Mouse (Mus musculus): ENCODE data around the gene Gm28635. TPM values are rescaled to one million over a fixed set of nuclear protein-coding genes. Genes with fewer than 3 reads are reported as not detected.
A peak's percentile ranks its signal among the peaks of the same experiment; 100 is the strongest.

Gm28635 gene
- polyA plus RNA-seq, 1 experiment from 2014 or later, result not detected

GRCm38 (mm10) chr2:84638428-84639220, 39.2 kb downstream of the Gm28635 start:
- in situ Hi-C loops (cut with MboI; ENCODE audit: low pct_unique_long_range_greater_than_20kb), result no loop called here
- no peak for TF ChIP-seq CTCF (IDR thresholded peaks at IDR 0.05)
- no peaks in the 10 kb centered on the region for H3K27me3 ChIP-seq
- DNase-seq (ENCODE audit: low read depth, low spot score), result no peak
- POLR2A ChIA-PET, result interaction anchor here (2.4 kb wide), 1 partner anchor 9 kb away, joined by 9 read pairs; no protein-coding TSS in a partner anchor
- ATAC-seq, result no peak
- CTCF ChIA-PET, result interaction anchor here (1.0 to 1.7 kb wide), 2 partner anchors 9 to 21 kb away, joined by 3 to 6 read pairs; no protein-coding TSS in a partner anchor

GRCm38 (mm10) chr2:84637452-84638165, 40.2 kb downstream of the Gm28635 start:
- TF ChIP-seq CTCF (IDR thresholded peaks at IDR 0.05), result no peak
- ChIA-PET CTCF (interaction anchor here (1.1 kb wide), 1 partner anchor 56 kb away, joined by 3 read pairs; no protein-coding TSS in a partner anchor), POLR2A (interaction anchor here (1.0 to 2.4 kb wide), 2 partner anchors 10 to 12 kb away, joined by 4 to 9 read pairs; partner anchors contain the start of gene Ctnnd1)
- DNase-seq (ENCODE audit: low read depth, low spot score), result no peak
- in situ Hi-C loops (cut with MboI; ENCODE audit: low pct_unique_long_range_greater_than_20kb), result no loop called here
- no peaks in the 10 kb centered on the region for H3K27me3 ChIP-seq
- no peak for ATAC-seq

GRCm38 (mm10) chr2:84636231-84636741, 41.6 kb downstream of the Gm28635 start:
- CTCF ChIA-PET, result interaction anchor here (1.1 to 1.8 kb wide), 5 partner anchors 11 to 54 kb away, joined by 3 to 17 read pairs (median 4); no protein-coding TSS in a partner anchor
- TF ChIP-seq CTCF (IDR thresholded peaks at IDR 0.05), result no peak
- POLR2A ChIA-PET, result interaction anchor here (1.0 kb wide), 1 partner anchor 14 kb away, joined by 4 read pairs; the partner anchor contains the start of gene Ctnnd1
- H3K27me3 ChIP-seq, result no peaks in the 10 kb centered on the region
- DNase-seq (ENCODE audit: low read depth, low spot score), result no peak
- no peak for ATAC-seq
- in situ Hi-C loops (cut with MboI; ENCODE audit: low pct_unique_long_range_greater_than_20kb), result no loop called here

DNA sequence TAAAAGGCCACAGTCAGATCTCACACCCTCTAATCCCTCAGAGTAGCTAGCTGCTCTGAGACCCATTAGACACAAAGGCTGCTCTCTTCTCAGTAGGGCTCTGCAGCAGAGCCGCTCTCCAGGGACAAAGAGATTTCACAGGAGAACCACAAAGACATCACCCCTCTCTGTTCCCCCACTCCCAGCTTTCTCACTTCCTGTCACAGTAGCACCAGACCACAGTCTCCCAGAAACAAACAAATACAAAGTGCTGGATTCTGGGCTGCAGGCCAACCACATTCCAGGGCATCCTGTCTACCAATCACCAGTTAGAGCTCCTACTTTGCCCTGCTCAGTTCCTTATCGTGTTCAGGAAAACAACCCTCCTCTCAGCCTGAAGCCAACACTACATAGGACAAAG, 42.2 kb downstream of the Gm28635 start:
- in situ Hi-C loops (cut with MboI; ENCODE audit: low pct_unique_long_range_greater_than_20kb), result no loop called here
- ChIA-PET CTCF (interaction anchor here (0.8 to 1.8 kb wide), 6 partner anchors 8 to 25 kb away, joined by 3 to 17 read pairs (median 4); no protein-coding TSS in a partner anchor), POLR2A (no interaction called here)

GRCm38 (mm10) chr2:84634934-84635482, 42.8 kb downstream of the Gm28635 start:
- CTCF ChIA-PET, result interaction anchor here (0.8 to 1.8 kb wide), 8 partner anchors 8 to 25 kb away, joined by 3 to 17 read pairs (median 4); no protein-coding TSS in a partner anchor
- ATAC-seq (peak; percentile 26), DNase-seq (ENCODE audit: low read depth, low spot score) (no peak)
- in situ Hi-C loops (cut with MboI; ENCODE audit: low pct_unique_long_range_greater_than_20kb), result no loop called here
- POLR2A ChIA-PET, result no interaction called here
- H3K27me3 ChIP-seq, result no peaks in the 10 kb centered on the region
- TF ChIP-seq CTCF (IDR thresholded peaks at IDR 0.05), result no peak

More for the DNA sequence above, 42.2 kb downstream of the Gm28635 start:
- TF ChIP-seq CTCF (IDR thresholded peaks at IDR 0.05), result no peak
- DNase-seq (ENCODE audit: low read depth, low spot score), result peak; percentile 97
- no peaks in the 10 kb centered on the region for H3K27me3 ChIP-seq
- peak; percentile 96 for ATAC-seq

- POLR2A ChIA-PET, result no interaction called here
- CTCF ChIA-PET, result interaction anchor here (0.8 to 2.6 kb wide), 4 partner anchors 10 to 16 kb away, joined by 3 to 19 read pairs (median 4); no protein-coding TSS in a partner anchor
- ATAC-seq (no peak), DNase-seq (ENCODE audit: low read depth, low spot score) (no peak)
- TF ChIP-seq CTCF (IDR thresholded peaks at IDR 0.05), result no peak
- H3K27me3 ChIP-seq, result no peaks in the 10 kb centered on the region
- in situ Hi-C loops (cut with MboI; ENCODE audit: low pct_unique_long_range_greater_than_20kb), result no loop called here
These were observed 43.8 kb downstream of the Gm28635 start for GRCm38 (mm10) chr2:84634006-84634405.

DNA sequence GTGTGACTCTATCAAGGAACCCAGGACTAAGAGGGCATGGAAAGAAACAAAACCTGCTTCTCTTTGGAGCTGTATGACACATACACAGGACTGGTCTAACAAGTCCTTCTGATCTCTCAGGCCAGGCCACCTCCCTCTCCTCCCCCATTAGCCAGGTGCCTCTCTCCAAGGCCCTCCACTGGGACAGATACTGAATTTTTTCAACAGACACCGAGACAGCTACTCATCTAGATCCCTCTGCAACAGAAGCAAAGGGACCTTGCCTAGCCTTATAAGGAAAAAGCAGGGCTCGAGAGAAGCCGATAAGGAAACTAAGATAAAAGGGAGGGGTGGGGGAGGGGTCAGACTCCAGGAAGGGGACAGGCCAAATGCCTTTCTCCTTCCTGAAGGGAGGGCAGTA, 44.8 kb downstream of the Gm28635 start:
- CTCF ChIA-PET, result interaction anchor here (0.7 to 2.6 kb wide), 4 partner anchors 10 to 23 kb away, joined by 3 to 19 read pairs (median 4); partner anchors contain the start of gene Ctnnd1
- no peak for ATAC-seq
- DNase-seq (ENCODE audit: low read depth, low spot score), result no peak
- H3K27me3 ChIP-seq, result no peaks in the 10 kb centered on the region
- TF ChIP-seq CTCF (IDR thresholded peaks at IDR 0.05), result no peak
- in situ Hi-C loops (cut with MboI; ENCODE audit: low pct_unique_long_range_greater_than_20kb), result no loop called here
- POLR2A ChIA-PET, result interaction anchor here (0.6 to 1.2 kb wide), 3 partner anchors 10 to 79 kb away, joined by 3 to 4 read pairs (median 3); no protein-coding TSS in a partner anchor

- DNase-seq (ENCODE audit: low read depth, low spot score), result no peak
- CTCF ChIA-PET, result interaction anchor here (0.6 to 2.6 kb wide), 7 partner anchors 9 to 46 kb away, joined by 3 to 19 read pairs (median 4); partner anchors contain the start of gene Gm28635
- no peak for TF ChIP-seq CTCF (IDR thresholded peaks at IDR 0.05)
- H3K27me3 ChIP-seq, result no peaks in the 10 kb centered on the region
- no peak for ATAC-seq
- in situ Hi-C loops (cut with MboI; ENCODE audit: low pct_unique_long_range_greater_than_20kb), result no loop called here
- POLR2A ChIA-PET, result interaction anchor here (0.8 to 1.2 kb wide), 2 partner anchors 9 kb away, joined by 3 to 4 read pairs; no protein-coding TSS in a partner anchor
These were observed 45.8 kb downstream of the Gm28635 start for GRCm38 (mm10) chr2:84632001-84632400.

GRCm38 (mm10) chr2:84627036-84627435, 50.8 kb downstream of the Gm28635 start:
- ATAC-seq, result no peak
- DNase-seq (ENCODE audit: low read depth, low spot score), result no peak
- ChIA-PET POLR2A (no interaction called here), CTCF (interaction anchor here (0.6 to 4.0 kb wide), 4 partner anchors 8 to 26 kb away, joined by 3 to 9 read pairs (median 4); no protein-coding TSS in a partner anchor)
- no peak for TF ChIP-seq CTCF (IDR thresholded peaks at IDR 0.05)
- in situ Hi-C loops (cut with MboI; ENCODE audit: low pct_unique_long_range_greater_than_20kb), result no loop called here
- no peaks in the 10 kb centered on the region for H3K27me3 ChIP-seq
